9 mouse cellular contexts compared by ENCODE assay signal in genomic region chr7:107779611-107780010, GRCm38 (mm10). TPM values are rescaled to one million over a fixed set of nuclear protein-coding genes. Genes with fewer than 3 reads are reported as not detected.
DNase-seq lines count a peak whose midpoint lies in the region; ATAC-seq and TF ChIP-seq lines count a peak whose summit lies in the region.
"Had no signal": no experiment of that assay in that cellular context is flagged by ENCODE, and none has a peak within 500 bp of the region (broad histone marks: within the 10 kb centered on the region; RNA-seq: fewer than 3 reads in every experiment).

No protein-coding gene starts in this region.

- POLR2A ChIA-PET in Patski (lab: Charles Lee): no interaction called here

- no peaks in the 10 kb centered on the region for H3K9me3 ChIP-seq in heart, postnatal 0 days (replicated peaks; ENCODE audit: control insufficient read depth, low read length)
- H3K9me3 ChIP-seq in lung, postnatal 0 days (ENCODE audit: low read length): no peaks in the 10 kb centered on the region
- H3K9me3 ChIP-seq in midbrain, embryonic 15.5 days: no peaks in the 10 kb centered on the region

- no peak overlapping the region for H3K27ac ChIP-seq in heart, postnatal 0 days (ENCODE audit: low read depth)
- no peak overlapping the region for H3K27ac ChIP-seq in lung, postnatal 0 days (ENCODE audit: low read length)
- H3K27ac ChIP-seq in midbrain, embryonic 15.5 days: no peak overlapping the region

- 40% methylated on average over 4 of the region's 4 CpGs for WGBS in heart, postnatal 0 days
- 46% methylated on average over 4 of the region's 4 CpGs for WGBS in lung, postnatal 0 days
- WGBS in midbrain, embryonic 15.5 days: 42% methylated on average over 4 of the region's 4 CpGs

- intact Hi-C loops in heart, postnatal 14 days (cut with DNase I): loop anchor here (10.0 kb wide), 1 partner anchor 565 kb away; no protein-coding TSS in a partner anchor

- CTCF ChIA-PET in Patski (lab: Charles Lee): interaction anchor here (0.9 to 3.9 kb wide), 6 partner anchors 8 to 118 kb away, joined by 3 to 26 read pairs (median 4); no protein-coding TSS in a partner anchor

- DNase-seq in heart, postnatal 0 days (ENCODE audit: low spot score): peak; percentile 28
- DNase-seq in heart, postnatal 14 days: no peak
- peak; percentile 27 for DNase-seq in lung, postnatal 0 days (ENCODE audit: low spot score)
- DNase-seq in lung, postnatal 14 days: no peak
- no peak for DNase-seq in Patski (ENCODE audit: low read depth, low spot score)
- DNase-seq in gastrocnemius, postnatal 10 days: no peak
- DNase-seq in spleen, postnatal 36 days (ENCODE audit: low spot score in 2 of 2): no peak

- ATAC-seq in heart, postnatal 0 days (ENCODE audit: insufficient read depth, low read depth): no peak
- ATAC-seq in lung, postnatal 0 days: no peak
- no peak for ATAC-seq in Patski
- peak; percentile 54; the same call in 1 of the 2 replicates for ATAC-seq in midbrain, embryonic 15.5 days (replicated peaks)
- ATAC-seq: forebrain, embryonic 16.5 days had no signal

- in situ Hi-C loops in Patski (cut with MboI; ENCODE audit: low pct_unique_long_range_greater_than_20kb): no loop called here

- H3K9ac ChIP-seq in heart, postnatal 0 days (replicated peaks; ENCODE audit: low read depth, low read length): no peak overlapping the region
- H3K9ac ChIP-seq in lung, postnatal 0 days (replicated peaks; ENCODE audit: low read depth): no peak overlapping the region
- no peak overlapping the region for H3K9ac ChIP-seq in midbrain, embryonic 15.5 days

- no peak overlapping the region for H3K4me2 ChIP-seq in heart, postnatal 0 days (ENCODE audit: low read depth, low read length)
- H3K4me2 ChIP-seq in lung, postnatal 0 days (replicated peaks; ENCODE audit: low read depth, low read length): no peak overlapping the region
- H3K4me2 ChIP-seq in midbrain, embryonic 15.5 days: no peak overlapping the region

- H3K4me3 ChIP-seq in heart, postnatal 0 days (ENCODE audit: low read depth, low read length): no peak overlapping the region
- no peak overlapping the region for H3K4me3 ChIP-seq in lung, postnatal 0 days (ENCODE audit: low read depth, low read length)
- H3K4me3 ChIP-seq in midbrain, embryonic 15.5 days: no peak overlapping the region

- peaks cover 6% of the 10 kb centered on the region; the same call in 1 of the 2 replicates for H3K4me1 ChIP-seq in heart, postnatal 0 days (ENCODE audit: control insufficient read depth, insufficient read depth)
- no peaks in the 10 kb centered on the region for H3K4me1 ChIP-seq in lung, postnatal 0 days (ENCODE audit: insufficient read depth, low read depth, low read length)
- H3K4me1 ChIP-seq in midbrain, embryonic 15.5 days: no peaks in the 10 kb centered on the region

- no peak for TF ChIP-seq EP300 in heart, postnatal 0 days (IDR thresholded peaks at IDR 0.05; ENCODE audit: low read depth)
- TF ChIP-seq EP300 in lung, postnatal 0 days (IDR thresholded peaks at IDR 0.05): no peak

- peak; percentile 70 for TF ChIP-seq CTCF in heart, postnatal 0 days (IDR thresholded peaks at IDR 0.05; ENCODE audit: low read depth)
- peak; percentile 74 for TF ChIP-seq CTCF in lung, postnatal 0 days (IDR thresholded peaks at IDR 0.05)
- TF ChIP-seq CTCF in Patski (IDR thresholded peaks at IDR 0.05): peak; percentile 50

- H3K36me3 ChIP-seq in heart, postnatal 0 days (replicated peaks; ENCODE audit: control insufficient read depth, insufficient read depth, low read length): no peaks in the 10 kb centered on the region
- H3K36me3 ChIP-seq in lung, postnatal 0 days (ENCODE audit: insufficient read depth, low read length): no peaks in the 10 kb centered on the region
- H3K36me3 ChIP-seq in midbrain, embryonic 15.5 days (replicated peaks): no peaks in the 10 kb centered on the region

- no peaks in the 10 kb centered on the region for H3K27me3 ChIP-seq in heart, postnatal 0 days (ENCODE audit: control insufficient read depth, insufficient read depth, low read length)
- H3K27me3 ChIP-seq in lung, postnatal 0 days (replicated peaks; ENCODE audit: insufficient read depth, low read length): no peaks in the 10 kb centered on the region
- H3K27me3 ChIP-seq in Patski: no peaks in the 10 kb centered on the region
- H3K27me3 ChIP-seq in midbrain, embryonic 15.5 days (replicated peaks): no peaks in the 10 kb centered on the region

RNA-seq across cellular contexts. Expression of gene Ovch2, which starts 21.4 kb away (rescaled TPM):
- total RNA-seq in heart, postnatal 0 days (2014; rRNA removed; ENCODE audit: low replicate concordance): not detected in 2 replicates
- polyA plus RNA-seq in heart, postnatal 0 days (2015; fragmentation: Nextera tagmentation; extraction: Ambion mirVana): not detected in 2 replicates
- total RNA-seq in heart, postnatal 14 days (2021): not detected
- not detected in 2 replicates for polyA plus RNA-seq in lung, postnatal 0 days (2015; fragmentation: Nextera tagmentation; extraction: Ambion mirVana)
- polyA plus RNA-seq in Patski (2021): not detected
- not detected in 2 replicates for polyA plus RNA-seq in midbrain, embryonic 15.5 days (2015; fragmentation: Nextera tagmentation; extraction: Ambion mirVana)
- not detected for total RNA-seq in gastrocnemius, postnatal 10 days (2021)
- polyA plus RNA-seq: forebrain, embryonic 16.5 days had no signal

RNA-seq across cellular contexts. Expression of gene Cyb5r2, which starts 21.8 kb away (rescaled TPM):
- not detected in 2 replicates for total RNA-seq in heart, postnatal 0 days (2014; rRNA removed; ENCODE audit: low replicate concordance)
- 1.0 TPM in 2 replicates for polyA plus RNA-seq in heart, postnatal 0 days (2015; fragmentation: Nextera tagmentation; extraction: Ambion mirVana)
- not detected for total RNA-seq in heart, postnatal 14 days (2021)
- 0.07 and 0.12 TPM in 2 replicates for polyA plus RNA-seq in lung, postnatal 0 days (2015; fragmentation: Nextera tagmentation; extraction: Ambion mirVana)
- polyA plus RNA-seq in Patski (2021): not detected
- polyA plus RNA-seq in midbrain, embryonic 15.5 days (2015; fragmentation: Nextera tagmentation; extraction: Ambion mirVana): 0.19 TPM in 2 replicates
- total RNA-seq in gastrocnemius, postnatal 10 days (2021): under 1 TPM; 0.20 to 0.54 TPM

RNA-seq across cellular contexts. Expression of gene Olfr467, which starts 32.5 kb away (rescaled TPM):
- not detected in 2 replicates for total RNA-seq in heart, postnatal 0 days (2014; rRNA removed; ENCODE audit: low replicate concordance)
- polyA plus RNA-seq in heart, postnatal 0 days (2015; fragmentation: Nextera tagmentation; extraction: Ambion mirVana): not detected in 2 replicates
- total RNA-seq in heart, postnatal 14 days (2021): not detected
- not detected in 2 replicates for polyA plus RNA-seq in lung, postnatal 0 days (2015; fragmentation: Nextera tagmentation; extraction: Ambion mirVana)
- not detected for polyA plus RNA-seq in Patski (2021)
- not detected in 2 replicates for polyA plus RNA-seq in midbrain, embryonic 15.5 days (2015; fragmentation: Nextera tagmentation; extraction: Ambion mirVana)
- not detected for total RNA-seq in gastrocnemius, postnatal 10 days (2021)
- polyA plus RNA-seq: forebrain, embryonic 16.5 days had no signal

RNA-seq across cellular contexts. Expression of gene Olfr469, which starts 45.7 kb away (rescaled TPM):
- not detected in 2 replicates for total RNA-seq in heart, postnatal 0 days (2014; rRNA removed; ENCODE audit: low replicate concordance)
- polyA plus RNA-seq in heart, postnatal 0 days (2015; fragmentation: Nextera tagmentation; extraction: Ambion mirVana): not detected in 2 replicates
- total RNA-seq in heart, postnatal 14 days (2021): not detected
- not detected in 2 replicates for polyA plus RNA-seq in lung, postnatal 0 days (2015; fragmentation: Nextera tagmentation; extraction: Ambion mirVana)
- polyA plus RNA-seq in Patski (2021): not detected
- not detected in 2 replicates for polyA plus RNA-seq in midbrain, embryonic 15.5 days (2015; fragmentation: Nextera tagmentation; extraction: Ambion mirVana)
- total RNA-seq in gastrocnemius, postnatal 10 days (2021): not detected
- polyA plus RNA-seq: forebrain, embryonic 16.5 days had no signal

Comparison
In these comparisons a context has a peak if more than half of its experiments do, and no peak if none do; other contexts are left out.
1. DNase-seq: peak in heart, postnatal 0 days (single experiment) and lung, postnatal 0 days (single experiment); none in heart, postnatal 14 days (0 of 2), lung, postnatal 14 days (single experiment), Patski (single experiment), gastrocnemius, postnatal 10 days (single experiment) and spleen, postnatal 36 days (0 of 2).
2. Peak in every context shown above with its lines, with median percentiles within 50 percentile points of each other: CTCF ChIP-seq.